Mouse (Mus musculus) adrenal gland, postnatal 0 days (tissue): ENCODE data around the gene Vmn1r35. TPM values are rescaled to one million over a fixed set of nuclear protein-coding genes. Genes with fewer than 3 reads are reported as not detected.

Experiments
- polyA plus RNA-seq: library from polyadenylated mRNA; unstranded; fragments of >200 nt; fragmentation: Nextera tagmentation; extraction: Ambion mirVana; gene quantifications from 2 replicates; pipeline ENCODE4 v1.2.1, GENCODE M21; 2015

Gene Vmn1r35
- polyA plus RNA-seq = not detected in 2 replicates

GRCm38 (mm10) chr6:66685806-66686205 lies at the start of gene Vmn1r35:
TSS of gene Vmn1r35 (minus strand) at chr6:66685906.

GRCm38 (mm10) chr6:66729082-66729481 lies 43.4 kb upstream of the Vmn1r35 start, which contains the start of gene Vmn1r37:
TSS of gene Vmn1r37 (plus strand) at chr6:66729382.

GRCm38 (mm10) chr6:66719068-66719467 lies 33.4 kb upstream of the Vmn1r35 start, which contains the start of gene Vmn1r36:
TSS of gene Vmn1r36 (minus strand) at chr6:66719168.

GRCm38 (mm10) chr6:66643779-66644178 lies 41.9 kb downstream of the Vmn1r35 start, which contains the start of gene Vmn1r34:
TSS of gene Vmn1r34 (minus strand) at chr6:66643879.

Other genes with a start within 250 kb of the Vmn1r35 start
- 59.3 and 62.5 TPM in 2 replicates for gene Mad2l1, start 150.5 kb downstream of the Vmn1r35 start, polyA plus RNA-seq
- gene Vmn1r32, start 125.8 kb downstream of the Vmn1r35 start, polyA plus RNA-seq = not detected in 2 replicates
- gene Vmn1r33, start 67.6 kb downstream of the Vmn1r35 start, polyA plus RNA-seq = not detected in 2 replicates
- gene Vmn1r34, start 42.0 kb downstream of the Vmn1r35 start, polyA plus RNA-seq = not detected in 2 replicates
- gene Vmn1r36, start 33.3 kb upstream of the Vmn1r35 start, polyA plus RNA-seq = not detected in 2 replicates
- not detected in 2 replicates for gene Vmn1r37, start 43.5 kb upstream of the Vmn1r35 start, polyA plus RNA-seq
- gene Vmn1r38, start 96.7 kb upstream of the Vmn1r35 start, polyA plus RNA-seq = not detected in 2 replicates
- gene Vmn1r39, start 124.7 kb upstream of the Vmn1r35 start, polyA plus RNA-seq = not detected in 2 replicates
- gene Gng12, start 210.5 kb upstream of the Vmn1r35 start, polyA plus RNA-seq = 47.7 and 61.6 TPM in 2 replicates